Comparison of ENCODE assay signal across 17 mouse cellular contexts in genomic region chr5:101112151-101112769, GRCm38 (mm10).
DNase-seq lines count a peak whose midpoint lies in the region; ATAC-seq and TF ChIP-seq lines count a peak whose summit lies in the region.
"Had no signal": no experiment of that assay in that cellular context is flagged by ENCODE, and none has a peak within 500 bp of the region (broad histone marks: within the 10 kb centered on the region; RNA-seq: fewer than 3 reads in every experiment).

No protein-coding gene starts in this region.

- no peaks in the 10 kb centered on the region for H3K27me3 ChIP-seq in lung, postnatal 0 days (replicated peaks; ENCODE audit: insufficient read depth, low read length)
- H3K27me3 ChIP-seq in kidney, embryonic 16.5 days (ENCODE audit: insufficient read depth, low read length), result no peaks in the 10 kb centered on the region
- H3K27me3 ChIP-seq in limb, embryonic 14.5 days (ENCODE audit: control insufficient read depth, insufficient read depth, low read length), result no peaks in the 10 kb centered on the region
- H3K27me3 ChIP-seq: embryonic facial prominence, embryonic 15.5 days; forebrain, embryonic 13.5 days; intestine, embryonic 15.5 days; stomach, embryonic 15.5 days had no signal

- no peaks in the 10 kb centered on the region for H3K4me1 ChIP-seq in lung, postnatal 0 days (ENCODE audit: insufficient read depth, low read depth, low read length)
- H3K4me1 ChIP-seq in kidney, embryonic 16.5 days (ENCODE audit: insufficient read depth, low read length), result peaks cover 32% of the 10 kb centered on the region
- peaks cover 24% of the 10 kb centered on the region for H3K4me1 ChIP-seq in limb, embryonic 14.5 days (ENCODE audit: control insufficient read depth, insufficient read depth, low read length)
- H3K4me1 ChIP-seq: intestine, embryonic 15.5 days; neural tube, embryonic 12.5 days; stomach, embryonic 15.5 days had no signal

- peak; percentile 55 for ATAC-seq in lung, postnatal 0 days
- peak; percentile 88 for ATAC-seq in kidney, embryonic 16.5 days (ENCODE audit: low FRiP score, low TSS enrichment)
- ATAC-seq in limb, embryonic 14.5 days (ENCODE audit: low FRiP score, low read depth), result peak; percentile 50
- no peak for ATAC-seq in monocyte, adult 5-6 weeks (replicated peaks; ENCODE audit: insufficient number of reproducible peaks, low FRiP score, low TSS enrichment, poor library complexity, severe bottlenecking)
- no peak for ATAC-seq in inflammation-experienced regulatory T-cells, adult 6 months
- ATAC-seq: forebrain, embryonic 13.5 days; intestine, embryonic 15.5 days had no signal

- no peaks in the 10 kb centered on the region for H3K9me3 ChIP-seq in lung, postnatal 0 days (ENCODE audit: low read length)
- H3K9me3 ChIP-seq in kidney, embryonic 16.5 days (ENCODE audit: low read length), result no peaks in the 10 kb centered on the region
- H3K9me3 ChIP-seq in limb, embryonic 14.5 days (ENCODE audit: control insufficient read depth, low read length), result no peaks in the 10 kb centered on the region
- H3K9me3 ChIP-seq: embryonic facial prominence, embryonic 15.5 days; forebrain, embryonic 13.5 days; heart, embryonic 10.5 days; intestine, embryonic 15.5 days; neural tube, embryonic 12.5 days; stomach, embryonic 15.5 days had no signal

- TF ChIP-seq POLR2A in limb, embryonic 14.5 days (IDR thresholded peaks at IDR 0.05; ENCODE audit: borderline replicate concordance, extremely low read depth, insufficient read depth, insufficient read length), result no peak

- TF ChIP-seq EP300 in lung, postnatal 0 days (IDR thresholded peaks at IDR 0.05), result peak; percentile 52; the same call in 1 of the 2 replicates

- intact Hi-C loops in gastrocnemius, postnatal 14 days (cut with DNase I; ENCODE audit: low total_unique reads), result no loop called here

- H3K4me2 ChIP-seq in lung, postnatal 0 days (replicated peaks; ENCODE audit: low read depth, low read length), result no peak overlapping the region
- 0 out of 2 replicates have a peak overlapping the region, but pooled peaks have one; percentile 8 for H3K4me2 ChIP-seq in kidney, embryonic 16.5 days (replicated peaks; ENCODE audit: low read depth, low read length)
- no peak overlapping the region for H3K4me2 ChIP-seq in limb, embryonic 14.5 days (replicated peaks; ENCODE audit: low read depth, low read length, severe bottlenecking)
- H3K4me2 ChIP-seq: embryonic facial prominence, embryonic 15.5 days; forebrain, embryonic 13.5 days; intestine, embryonic 15.5 days; neural tube, embryonic 12.5 days; stomach, embryonic 15.5 days had no signal

- peak; percentile 53 for DNase-seq in lung, postnatal 0 days (ENCODE audit: low spot score)
- DNase-seq in lung, adult 18-20 months, result no peak
- DNase-seq in embryo, embryonic 10.5 days (ENCODE audit: low spot score), result peak; percentile 29
- DNase-seq in limb, embryonic 14.5 days (ENCODE audit: low spot score), result no peak
- no peak for DNase-seq in gastrocnemius, postnatal 14 days
- DNase-seq: adrenal gland, postnatal 10 days; cerebellum, adult 9-10 months; thymus, postnatal 25 days had no signal

- 18% methylated on average over 7 of the region's 7 CpGs for WGBS in lung, postnatal 0 days
- 7% methylated on average over 7 of the region's 7 CpGs for WGBS in kidney, embryonic 16.5 days
- WGBS in limb, embryonic 14.5 days, result 7% methylated on average over 7 of the region's 7 CpGs

- no peaks in the 10 kb centered on the region for H3K36me3 ChIP-seq in lung, postnatal 0 days (ENCODE audit: insufficient read depth, low read length)
- no peaks in the 10 kb centered on the region for H3K36me3 ChIP-seq in kidney, embryonic 16.5 days (ENCODE audit: insufficient read depth, low read length)
- no peaks in the 10 kb centered on the region for H3K36me3 ChIP-seq in limb, embryonic 14.5 days (ENCODE audit: control insufficient read depth, insufficient read depth, low read length)
- H3K36me3 ChIP-seq: embryonic facial prominence, embryonic 15.5 days; heart, embryonic 10.5 days; intestine, embryonic 15.5 days; neural tube, embryonic 12.5 days; stomach, embryonic 15.5 days had no signal

- H3K27ac ChIP-seq in lung, postnatal 0 days (ENCODE audit: low read length), result no peak overlapping the region
- H3K27ac ChIP-seq in kidney, embryonic 16.5 days (ENCODE audit: low read length), result peak overlapping the region; percentile 85
- H3K27ac ChIP-seq in limb, embryonic 14.5 days (replicated peaks; ENCODE audit: low read depth, low read length), result peak overlapping the region; percentile 26; the same call in 1 of the 2 replicates
- H3K27ac ChIP-seq: embryonic facial prominence, embryonic 15.5 days; forebrain, embryonic 13.5 days; heart, embryonic 10.5 days; intestine, embryonic 15.5 days; neural tube, embryonic 12.5 days; stomach, embryonic 15.5 days had no signal

- H3K9ac ChIP-seq in lung, postnatal 0 days (replicated peaks; ENCODE audit: low read depth), result no peak overlapping the region
- H3K9ac ChIP-seq in kidney, embryonic 16.5 days (replicated peaks; ENCODE audit: low read length), result no peak overlapping the region
- H3K9ac ChIP-seq in limb, embryonic 14.5 days (ENCODE audit: low read depth, low read length, severe bottlenecking), result no peak overlapping the region
- H3K9ac ChIP-seq: embryonic facial prominence, embryonic 15.5 days; forebrain, embryonic 13.5 days; intestine, embryonic 15.5 days; neural tube, embryonic 12.5 days; stomach, embryonic 15.5 days had no signal

- no peak for TF ChIP-seq CTCF in lung, postnatal 0 days (IDR thresholded peaks at IDR 0.05)

- H3K4me3 ChIP-seq in lung, postnatal 0 days (ENCODE audit: low read depth, low read length), result no peak overlapping the region
- H3K4me3 ChIP-seq in kidney, embryonic 16.5 days (ENCODE audit: low read length), result no peak overlapping the region
- no peak overlapping the region for H3K4me3 ChIP-seq in limb, embryonic 14.5 days (replicated peaks; ENCODE audit: low read length)
- H3K4me3 ChIP-seq: embryonic facial prominence, embryonic 15.5 days; forebrain, embryonic 13.5 days; heart, embryonic 10.5 days; intestine, embryonic 15.5 days; neural tube, embryonic 12.5 days; stomach, embryonic 15.5 days had no signal

Comparison
In these comparisons a context has a peak if more than half of its experiments do, and no peak if none do; other contexts are left out.
1. DNase-seq: peak in lung, postnatal 0 days (single experiment) and embryo, embryonic 10.5 days (single experiment); none in lung, adult 18-20 months (0 of 2), limb, embryonic 14.5 days (single experiment) and gastrocnemius, postnatal 14 days (single experiment).
2. ATAC-seq: peak in lung, postnatal 0 days (single experiment), kidney, embryonic 16.5 days (single experiment) and limb, embryonic 14.5 days (single experiment); none in monocyte, adult 5-6 weeks (single experiment) and inflammation-experienced regulatory T-cells, adult 6 months (single experiment).